Mouse (Mus musculus): Measurements from ENCODE around the gene Vcan. TPM values are rescaled to one million over a fixed set of nuclear protein-coding genes. Genes with fewer than 3 reads are reported as not detected.

The Vcan gene
- polyA plus RNA-seq, 1 experiment, result 2.7 TPM

DNA sequence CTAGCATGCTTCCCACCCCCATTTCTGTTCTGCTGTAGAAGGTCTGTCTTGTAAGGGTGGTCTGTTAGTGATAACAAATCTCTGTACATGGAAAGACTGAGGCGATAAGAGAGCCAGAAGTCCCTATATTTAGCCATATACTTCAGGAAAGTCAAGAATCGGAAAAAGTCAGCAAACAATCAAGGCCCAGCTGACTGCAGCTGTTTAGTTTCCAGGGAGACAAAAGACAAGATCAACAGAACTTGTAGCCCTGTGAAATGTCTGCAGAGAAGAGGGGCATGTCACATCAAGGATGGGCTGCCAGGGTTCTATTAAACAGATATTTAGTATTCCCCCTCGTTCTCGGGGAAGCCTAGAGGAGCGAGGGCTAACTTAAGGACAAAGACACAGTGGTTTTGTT is 7.2 kb downstream of the Vcan start:
- WGBS, result 87% methylated on average over 5 of the region's 5 CpGs
- DNase-seq, result no peak
- no peaks in the 10 kb centered on the region for H3K36me3 ChIP-seq (ENCODE audit: control insufficient read depth, insufficient read depth, low read length)

DNA sequence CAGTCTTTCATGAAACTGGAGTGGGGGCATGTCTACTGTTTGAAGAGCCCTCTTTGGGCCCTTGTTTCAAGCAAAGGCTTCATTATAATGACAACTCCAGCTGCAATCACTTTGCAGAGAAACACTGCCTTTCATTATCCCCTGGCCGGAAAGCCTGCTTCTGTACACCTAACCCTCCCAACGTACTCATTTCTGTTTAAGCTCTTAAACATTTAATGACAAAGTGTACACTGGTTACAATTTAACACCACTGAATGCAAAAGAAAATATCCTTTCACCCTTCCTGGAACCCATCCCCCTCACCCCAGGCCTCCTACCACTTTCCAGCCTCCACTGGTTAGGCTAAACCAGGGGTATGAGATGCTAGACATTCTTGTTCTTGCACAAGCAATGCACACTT is 15.8 kb downstream of the Vcan start:
- DNase-seq, result no peak
- Histone ChIP-seq H3K4me3 (ENCODE audit: control insufficient read depth, insufficient read depth, low read length) (no peak overlapping the region), H3K4me1 (replicated peaks; ENCODE audit: control insufficient read depth, insufficient read depth, low read length) (no peaks in the 10 kb centered on the region), H3K27ac (ENCODE audit: control insufficient read depth, insufficient read depth, low read length) (no peak overlapping the region), H3K27me3 (ENCODE audit: control insufficient read depth, insufficient read depth, low read length) (no peaks in the 10 kb centered on the region), H3K36me3 (ENCODE audit: control insufficient read depth, insufficient read depth, low read length) (no peaks in the 10 kb centered on the region)
- TF ChIP-seq CTCF (IDR thresholded peaks at IDR 0.05; ENCODE audit: borderline replicate concordance, control insufficient read depth, extremely low read depth, insufficient read depth, low read length, poor library complexity) (no peak), POLR2A (IDR thresholded peaks at IDR 0.05; ENCODE audit: control insufficient read depth, extremely low read depth, insufficient read depth, low read length, poor library complexity) (no peak)
- 88% methylated on average over 2 of the region's 2 CpGs for WGBS

More for the DNA sequence above, 7.2 kb downstream of the Vcan start:
- Histone ChIP-seq H3K4me3 (ENCODE audit: control insufficient read depth, insufficient read depth, low read length) (no peak overlapping the region), H3K4me1 (replicated peaks; ENCODE audit: control insufficient read depth, insufficient read depth, low read length) (peaks cover 2% of the 10 kb centered on the region; the same call in 1 of the 2 replicates), H3K27ac (ENCODE audit: control insufficient read depth, insufficient read depth, low read length) (no peak overlapping the region), H3K27me3 (ENCODE audit: control insufficient read depth, insufficient read depth, low read length) (no peaks in the 10 kb centered on the region)
- TF ChIP-seq POLR2A (IDR thresholded peaks at IDR 0.05; ENCODE audit: control insufficient read depth, extremely low read depth, insufficient read depth, low read length, poor library complexity), result no peak
- TF ChIP-seq CTCF (IDR thresholded peaks at IDR 0.05; ENCODE audit: borderline replicate concordance, control insufficient read depth, extremely low read depth, insufficient read depth, low read length, poor library complexity), result no peak

DNA sequence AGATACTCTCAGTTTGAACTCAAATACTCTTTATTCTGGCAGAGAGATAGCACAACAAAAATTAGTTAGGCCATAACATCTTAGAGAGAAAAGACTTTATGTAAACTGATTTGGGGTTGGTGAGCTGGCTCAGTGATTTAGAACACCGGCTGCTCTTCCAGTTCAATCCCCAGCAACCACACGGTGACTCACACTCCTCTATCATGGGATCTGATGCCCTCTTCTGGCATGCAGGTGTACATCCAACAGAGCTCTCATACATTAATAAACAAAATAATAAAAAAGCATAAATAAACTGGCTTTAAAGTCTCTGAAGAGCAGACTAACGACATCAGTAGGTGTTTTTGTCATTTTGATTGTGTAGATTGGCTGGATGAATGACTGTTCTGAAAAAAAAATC is 21.8 kb downstream of the Vcan start:
- no peaks in the 10 kb centered on the region for H3K4me1 ChIP-seq (replicated peaks; ENCODE audit: control insufficient read depth, insufficient read depth, low read length)
- 57% methylated on average over 3 of the region's 3 CpGs for WGBS
- no peak overlapping the region for H3K27ac ChIP-seq (ENCODE audit: control insufficient read depth, insufficient read depth, low read length)
- H3K4me3 ChIP-seq (ENCODE audit: control insufficient read depth, insufficient read depth, low read length), result no peak overlapping the region
- DNase-seq, result no peak
- H3K27me3 ChIP-seq (ENCODE audit: control insufficient read depth, insufficient read depth, low read length), result no peaks in the 10 kb centered on the region
- no peaks in the 10 kb centered on the region for H3K36me3 ChIP-seq (ENCODE audit: control insufficient read depth, insufficient read depth, low read length)
- TF ChIP-seq POLR2A (IDR thresholded peaks at IDR 0.05; ENCODE audit: control insufficient read depth, extremely low read depth, insufficient read depth, low read length, poor library complexity), result no peak
- no peak for TF ChIP-seq CTCF (IDR thresholded peaks at IDR 0.05; ENCODE audit: borderline replicate concordance, control insufficient read depth, extremely low read depth, insufficient read depth, low read length, poor library complexity)

DNA sequence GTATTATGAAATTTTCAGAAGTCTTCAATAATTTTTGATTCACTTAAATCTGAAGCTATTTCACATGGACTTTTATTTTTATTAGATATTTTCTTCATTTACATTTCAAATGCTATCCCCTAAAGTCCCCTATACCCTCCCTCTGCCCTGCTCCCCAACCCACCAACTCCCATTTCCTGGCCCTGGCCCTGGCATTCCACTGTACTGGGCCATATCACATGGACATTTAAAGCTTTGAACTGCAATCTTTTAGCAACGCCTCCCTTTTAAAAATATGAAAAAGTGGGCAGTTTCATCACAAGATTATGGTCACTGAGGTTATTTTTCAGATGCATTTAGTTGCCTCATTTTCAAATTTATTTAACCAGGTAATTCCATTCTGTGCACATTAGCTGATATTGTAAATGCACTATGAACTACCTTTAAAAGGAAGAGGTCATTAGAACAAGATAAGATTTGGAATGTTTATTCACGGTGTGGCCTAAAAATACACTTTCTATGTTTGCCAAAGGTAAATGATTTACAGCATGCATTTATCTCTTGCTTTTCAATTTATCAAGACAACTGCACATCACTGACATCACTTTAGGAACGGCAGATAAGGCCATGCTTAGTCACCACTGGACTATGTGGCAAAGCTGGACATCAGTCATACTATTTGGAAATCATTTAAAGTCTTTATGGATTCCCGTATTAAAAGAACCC is 32.7 kb downstream of the Vcan start:
- no peak overlapping the region for H3K27ac ChIP-seq (ENCODE audit: control insufficient read depth, insufficient read depth, low read length)
- H3K36me3 ChIP-seq (ENCODE audit: control insufficient read depth, insufficient read depth, low read length), result no peaks in the 10 kb centered on the region
- no peaks in the 10 kb centered on the region for H3K27me3 ChIP-seq (ENCODE audit: control insufficient read depth, insufficient read depth, low read length)
- WGBS, result 93% methylated on average over 4 of the region's 4 CpGs
- TF ChIP-seq POLR2A (IDR thresholded peaks at IDR 0.05; ENCODE audit: control insufficient read depth, extremely low read depth, insufficient read depth, low read length, poor library complexity) (no peak), CTCF (IDR thresholded peaks at IDR 0.05; ENCODE audit: borderline replicate concordance, control insufficient read depth, extremely low read depth, insufficient read depth, low read length, poor library complexity) (no peak)
- H3K4me1 ChIP-seq (replicated peaks; ENCODE audit: control insufficient read depth, insufficient read depth, low read length), result no peaks in the 10 kb centered on the region
- no peak overlapping the region for H3K4me3 ChIP-seq (ENCODE audit: control insufficient read depth, insufficient read depth, low read length)
- DNase-seq, result no peak

DNA sequence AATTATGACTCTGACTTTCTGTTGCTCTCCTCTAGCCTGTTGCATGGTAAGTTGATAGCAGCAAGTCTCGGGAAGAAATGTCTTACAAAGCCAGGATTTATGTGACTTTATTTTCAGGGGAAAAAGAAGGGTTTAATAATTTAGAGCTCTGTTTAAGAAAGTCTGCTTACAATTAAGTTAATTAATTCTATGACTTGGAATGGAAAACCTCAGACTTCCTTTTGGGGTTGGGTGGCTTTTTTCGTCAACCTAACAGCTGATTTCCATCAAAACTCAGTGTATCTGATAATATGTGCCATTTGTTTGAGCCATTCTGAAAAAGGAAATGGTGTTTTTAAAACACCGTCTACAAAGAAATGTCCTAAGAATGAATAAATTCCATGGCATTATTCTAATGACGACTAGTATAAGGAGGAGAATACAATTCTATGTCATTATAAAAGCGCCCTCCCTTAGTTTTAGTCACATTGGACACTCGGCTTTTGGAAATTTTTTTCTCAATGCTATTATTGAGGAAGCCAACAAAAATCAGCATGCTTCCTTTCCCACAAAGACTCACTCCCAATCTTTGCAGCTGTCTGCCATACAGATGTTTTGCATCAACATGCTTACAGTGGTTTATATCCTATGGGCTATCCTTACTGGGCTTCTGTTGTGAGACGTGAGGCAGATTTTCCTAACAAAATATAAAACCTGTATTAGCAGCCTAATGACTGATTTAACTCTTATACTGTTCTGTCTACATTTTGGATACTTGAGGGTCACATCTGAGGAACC is 34.0 kb downstream of the Vcan start:
- no peak overlapping the region for H3K4me3 ChIP-seq (ENCODE audit: control insufficient read depth, insufficient read depth, low read length)
- no peaks in the 10 kb centered on the region for H3K36me3 ChIP-seq (ENCODE audit: control insufficient read depth, insufficient read depth, low read length)
- no peak overlapping the region for H3K27ac ChIP-seq (ENCODE audit: control insufficient read depth, insufficient read depth, low read length)
- WGBS, result 67% methylated on average over 7 of the region's 7 CpGs
- H3K27me3 ChIP-seq (ENCODE audit: control insufficient read depth, insufficient read depth, low read length), result no peaks in the 10 kb centered on the region
- DNase-seq, result no peak
- TF ChIP-seq POLR2A (IDR thresholded peaks at IDR 0.05; ENCODE audit: control insufficient read depth, extremely low read depth, insufficient read depth, low read length, poor library complexity), result no peak
- TF ChIP-seq CTCF (IDR thresholded peaks at IDR 0.05; ENCODE audit: borderline replicate concordance, control insufficient read depth, extremely low read depth, insufficient read depth, low read length, poor library complexity), result no peak
- H3K4me1 ChIP-seq (replicated peaks; ENCODE audit: control insufficient read depth, insufficient read depth, low read length), result no peaks in the 10 kb centered on the region

DNA sequence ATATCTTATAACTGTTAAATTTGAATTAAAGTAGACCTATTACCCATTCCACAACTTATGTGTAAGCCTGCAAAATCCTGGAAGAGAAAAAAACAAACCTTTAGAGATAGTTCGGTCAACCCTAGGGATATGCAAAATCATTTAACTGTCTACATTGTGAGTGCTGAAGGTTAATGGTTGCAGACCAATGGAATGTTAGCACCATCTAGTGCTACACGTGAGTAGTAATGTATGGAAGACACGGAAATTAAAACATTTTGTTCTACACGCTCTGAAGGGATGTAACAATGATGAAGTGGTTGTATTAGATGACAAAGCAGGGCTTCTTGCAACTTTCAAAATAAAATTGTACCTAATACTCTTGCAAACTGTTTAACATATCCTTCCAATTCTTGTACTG is 39.9 kb downstream of the Vcan start:
- TF ChIP-seq POLR2A (IDR thresholded peaks at IDR 0.05; ENCODE audit: control insufficient read depth, extremely low read depth, insufficient read depth, low read length, poor library complexity) (no peak), CTCF (IDR thresholded peaks at IDR 0.05; ENCODE audit: borderline replicate concordance, control insufficient read depth, extremely low read depth, insufficient read depth, low read length, poor library complexity) (no peak)
- Histone ChIP-seq H3K4me3 (ENCODE audit: control insufficient read depth, insufficient read depth, low read length) (no peak overlapping the region), H3K36me3 (ENCODE audit: control insufficient read depth, insufficient read depth, low read length) (no peaks in the 10 kb centered on the region), H3K27ac (ENCODE audit: control insufficient read depth, insufficient read depth, low read length) (no peak overlapping the region), H3K27me3 (ENCODE audit: control insufficient read depth, insufficient read depth, low read length) (no peaks in the 10 kb centered on the region), H3K4me1 (replicated peaks; ENCODE audit: control insufficient read depth, insufficient read depth, low read length) (no peaks in the 10 kb centered on the region)
- WGBS, result 91% methylated on average over 4 of the region's 4 CpGs
- no peak for DNase-seq
